Mouse (Mus musculus): ENCODE measurements around the gene Lingo1. TPM values are rescaled to one million over a fixed set of nuclear protein-coding genes. Genes with fewer than 3 reads are reported as not detected.
A peak's percentile ranks its signal among the peaks of the same experiment; 100 is the strongest.

Lingo1 gene
- total RNA-seq (2021) = 1 to 10 TPM; 2.0 to 2.6 TPM
- long read RNA-seq, experiment 1, partial matches to known transcripts = 1 of 3 reads
- long read RNA-seq, experiment 1, other reads (novel, unspliced or antisense) = 0 of 3 reads
- long read RNA-seq, experiment 2, partial matches to known transcripts = 0 of 1 reads
- long read RNA-seq, experiment 2, other reads (novel, unspliced or antisense) = 0 of 1 reads

- DNase-seq = peak; percentile 17
Measured at GRCm38 (mm10) chr9:56795721-56796655, at the start of gene Lingo1. Gene Lingo1 (minus strand): TSS chr9:56796468.

- DNase-seq = no peak
Measured at GRCm38 (mm10) chr9:56844644-56845043, 48.4 kb upstream of the Lingo1 start.

GRCm38 (mm10) chr9:56843679-56844188 is 47.5 kb upstream of the Lingo1 start:
- peak; percentile 79 for DNase-seq

- peak; percentile 2 for DNase-seq
Measured at GRCm38 (mm10) chr9:56842303-56842719, 46.0 kb upstream of the Lingo1 start.

GRCm38 (mm10) chr9:56841864-56842263 is 45.6 kb upstream of the Lingo1 start:
- peak; percentile 2 for DNase-seq

GRCm38 (mm10) chr9:56840721-56841120 is 44.5 kb upstream of the Lingo1 start:
- no peak for DNase-seq

- DNase-seq = no peak
Measured at GRCm38 (mm10) chr9:56835152-56835551, 38.9 kb upstream of the Lingo1 start.

GRCm38 (mm10) chr9:56832900-56833299 is 36.6 kb upstream of the Lingo1 start:
- peak; percentile 26 for DNase-seq

GRCm38 (mm10) chr9:56831904-56832303 is 35.6 kb upstream of the Lingo1 start:
- DNase-seq = no peak

GRCm38 (mm10) chr9:56830162-56830561 is 33.9 kb upstream of the Lingo1 start:
- peak; percentile 66 for DNase-seq

GRCm38 (mm10) chr9:56828841-56829240 is 32.6 kb upstream of the Lingo1 start:
- no peak for DNase-seq

GRCm38 (mm10) chr9:56828146-56828545 is 31.9 kb upstream of the Lingo1 start:
- no peak for DNase-seq

- DNase-seq = no peak
Measured at GRCm38 (mm10) chr9:56825476-56826213, 29.4 kb upstream of the Lingo1 start.

GRCm38 (mm10) chr9:56824900-56825299 is 28.6 kb upstream of the Lingo1 start:
- peak; percentile 24 for DNase-seq

GRCm38 (mm10) chr9:56810916-56811315 is 14.6 kb upstream of the Lingo1 start:
- DNase-seq = no peak

GRCm38 (mm10) chr9:56807990-56808389 is 11.7 kb upstream of the Lingo1 start:
- DNase-seq = no peak

- DNase-seq = no peak
Measured at GRCm38 (mm10) chr9:56803146-56803545, 6.9 kb upstream of the Lingo1 start.

- peak; percentile 63 for DNase-seq
Measured at GRCm38 (mm10) chr9:56797876-56798275, 1.6 kb upstream of the Lingo1 start.

- DNase-seq = no peak
Measured at GRCm38 (mm10) chr9:56796656-56797131, 426 bp upstream of the Lingo1 start.

GRCm38 (mm10) chr9:56791696-56792261 is 4.5 kb downstream of the Lingo1 start:
- no peak for DNase-seq

GRCm38 (mm10) chr9:56784576-56784975 is 11.7 kb downstream of the Lingo1 start:
- DNase-seq = no peak
